Mouse (Mus musculus): ENCODE measurements around the gene Rnf145.

Rnf145 gene

GRCm38 (mm10) chr11:44510371-44510770 lies 8.4 kb upstream of the Rnf145 start:
- DNase-seq, result no peak

- DNase-seq, result no peak
Observed at GRCm38 (mm10) chr11:44512044-44513025, 6.4 kb upstream of the Rnf145 start.

- no peak for DNase-seq
Observed at GRCm38 (mm10) chr11:44513026-44513422, 5.7 kb upstream of the Rnf145 start.

GRCm38 (mm10) chr11:44514666-44515065 lies 4.1 kb upstream of the Rnf145 start:
- DNase-seq, result no peak

GRCm38 (mm10) chr11:44516362-44516761 lies 2.4 kb upstream of the Rnf145 start:
- DNase-seq, result no peak

- no peak for DNase-seq
Observed at GRCm38 (mm10) chr11:44517561-44518280, 1.0 kb upstream of the Rnf145 start.

GRCm38 (mm10) chr11:44519096-44519949 lies 559 bp downstream of the Rnf145 start:
- DNase-seq, result peak; percentile 41 to 48

GRCm38 (mm10) chr11:44519950-44520761 lies 1.4 kb downstream of the Rnf145 start:
- DNase-seq, result peak; percentile 78 to 80

- DNase-seq, result no peak
Observed at GRCm38 (mm10) chr11:44522594-44522993, 3.8 kb downstream of the Rnf145 start.

- peak; percentile 68 for DNase-seq
Observed at GRCm38 (mm10) chr11:44525765-44526164, 7.0 kb downstream of the Rnf145 start.

GRCm38 (mm10) chr11:44526654-44527263 lies 8.0 kb downstream of the Rnf145 start:
- DNase-seq, result peak; percentile 71 to 74

- no peak for DNase-seq
Observed at GRCm38 (mm10) chr11:44528560-44529199, 9.9 kb downstream of the Rnf145 start.

GRCm38 (mm10) chr11:44529200-44529599 lies 10.4 kb downstream of the Rnf145 start:
- peak; percentile 73 to 80 for DNase-seq

- DNase-seq, result peak; percentile 38 to 41
Observed at GRCm38 (mm10) chr11:44529716-44530115, 11.0 kb downstream of the Rnf145 start.

GRCm38 (mm10) chr11:44530382-44530781 lies 11.6 kb downstream of the Rnf145 start:
- DNase-seq, result no peak

GRCm38 (mm10) chr11:44530867-44531266 lies 12.1 kb downstream of the Rnf145 start:
- no peak for DNase-seq

- DNase-seq, result no peak
Observed at GRCm38 (mm10) chr11:44531617-44532016, 12.9 kb downstream of the Rnf145 start.

GRCm38 (mm10) chr11:44532846-44533781 lies 14.3 kb downstream of the Rnf145 start:
- DNase-seq, result no peak

- no peak for DNase-seq
Observed at GRCm38 (mm10) chr11:44534999-44535750, 16.4 kb downstream of the Rnf145 start.

Data from B cell, adult 2 months (primary cell).